ENCODE assay signal across 22 mouse cellular contexts in genomic region chr2:143332071-143332470, GRCm38 (mm10).
A peak's percentile ranks its signal among the peaks of the same experiment; 100 is the strongest.
DNase-seq lines count a peak whose midpoint lies in the region; ATAC-seq and TF ChIP-seq lines count a peak whose summit lies in the region.
"Had no signal": no experiment of that assay in that cellular context is flagged by ENCODE, and none has a peak within 500 bp of the region (broad histone marks: within the 10 kb centered on the region; RNA-seq: fewer than 3 reads in every experiment).

No protein-coding gene starts in this region.

- no peak overlapping the region for H3K4me3 ChIP-seq in forebrain, embryonic 14.5 days (ENCODE audit: low read depth, low read length)
- no peak overlapping the region for H3K4me3 ChIP-seq in forebrain, embryonic 11.5 days (ENCODE audit: low read depth, low read length)
- no peak overlapping the region for H3K4me3 ChIP-seq in layer of hippocampus, adult 2 months
- no peak overlapping the region for H3K4me3 ChIP-seq in forebrain, postnatal 0 days (ENCODE audit: low read depth, low read length)
- H3K4me3 ChIP-seq: gastrocnemius, adult 2 months; hindbrain, embryonic 12.5 days; hindbrain, embryonic 15.5 days had no signal

- no peak for TF ChIP-seq CTCF in layer of hippocampus, adult 2 months (conservative IDR thresholded peaks at IDR 0.05)
- TF ChIP-seq CTCF in forebrain, postnatal 0 days (IDR thresholded peaks at IDR 0.05; ENCODE audit: low read depth) = no peak

- peak; percentile 19 for DNase-seq in forebrain, embryonic 14.5 days (ENCODE audit: low spot score)
- no peak for DNase-seq in forebrain, embryonic 11.5 days (ENCODE audit: low spot score)
- DNase-seq in layer of hippocampus, adult 2 months (ENCODE audit: low spot score in 2 of 2) = no peak
- no peak for DNase-seq in layer of hippocampus, postnatal 14 days (ENCODE audit: low spot score in 2 of 2)
- peak; percentile 10 for DNase-seq in forebrain, postnatal 0 days
- DNase-seq in neural tube, embryonic 10.5 days (ENCODE audit: extremely low spot score, low spot score) = no peak
- DNase-seq: adrenal gland, postnatal 10 days; adrenal gland, postnatal 36 days; B cell, adult 2 months; cerebellum, adult 11-12 months; cerebellum, adult 8-10 months; cerebellum, postnatal 36 days; gastrocnemius, adult 2 months; gastrocnemius, postnatal 14 days; heart, adult 11 months; kidney, adult 2 months had no signal

- no peak overlapping the region for H3K9ac ChIP-seq in forebrain, embryonic 14.5 days (ENCODE audit: low read length)
- no peak overlapping the region for H3K9ac ChIP-seq in forebrain, embryonic 11.5 days (ENCODE audit: low read length)
- H3K9ac ChIP-seq in forebrain, postnatal 0 days = no peak overlapping the region
- H3K9ac ChIP-seq: hindbrain, embryonic 12.5 days; hindbrain, embryonic 15.5 days had no signal

- no peak for ATAC-seq in forebrain, embryonic 14.5 days
- no peak for ATAC-seq in forebrain, embryonic 11.5 days (replicated peaks; ENCODE audit: low FRiP score)
- peak; percentile 47; the same call in 1 of the 2 replicates for ATAC-seq in forebrain, postnatal 0 days
- ATAC-seq: intestine, postnatal 0 days; Patski had no signal

- H3K9me3 ChIP-seq in forebrain, embryonic 14.5 days (replicated peaks; ENCODE audit: control insufficient read depth, low read length) = no peaks in the 10 kb centered on the region
- no peaks in the 10 kb centered on the region for H3K9me3 ChIP-seq in forebrain, embryonic 11.5 days (ENCODE audit: control insufficient read depth, low read length)
- H3K9me3 ChIP-seq in forebrain, postnatal 0 days (ENCODE audit: low read length) = no peaks in the 10 kb centered on the region
- H3K9me3 ChIP-seq: hindbrain, embryonic 12.5 days; hindbrain, embryonic 15.5 days had no signal

- no peaks in the 10 kb centered on the region for H3K27me3 ChIP-seq in forebrain, embryonic 14.5 days (replicated peaks; ENCODE audit: control insufficient read depth, insufficient read depth, low read length)
- H3K27me3 ChIP-seq in forebrain, embryonic 11.5 days (ENCODE audit: control insufficient read depth, insufficient read depth, low read length) = no peaks in the 10 kb centered on the region
- no peaks in the 10 kb centered on the region for H3K27me3 ChIP-seq in forebrain, postnatal 0 days (ENCODE audit: insufficient read depth, low read length)
- H3K27me3 ChIP-seq: hindbrain, embryonic 12.5 days; hindbrain, embryonic 15.5 days; Patski had no signal

- H3K27ac ChIP-seq in forebrain, embryonic 14.5 days (ENCODE audit: low read depth, low read length) = no peak overlapping the region
- H3K27ac ChIP-seq in forebrain, embryonic 11.5 days (ENCODE audit: low read depth, low read length) = no peak overlapping the region
- peak overlapping the region; percentile 43; the same call in 1 of the 2 replicates for H3K27ac ChIP-seq in layer of hippocampus, adult 2 months
- H3K27ac ChIP-seq in forebrain, postnatal 0 days (ENCODE audit: low read depth, low read length) = no peak overlapping the region
- H3K27ac ChIP-seq: gastrocnemius, adult 2 months; hindbrain, embryonic 12.5 days; hindbrain, embryonic 15.5 days had no signal

- no peaks in the 10 kb centered on the region for H3K4me1 ChIP-seq in forebrain, embryonic 14.5 days (ENCODE audit: control insufficient read depth, insufficient read depth, low read length)
- no peaks in the 10 kb centered on the region for H3K4me1 ChIP-seq in forebrain, embryonic 11.5 days (replicated peaks; ENCODE audit: control insufficient read depth, insufficient read depth, low read length)
- no peaks in the 10 kb centered on the region for H3K4me1 ChIP-seq in forebrain, postnatal 0 days (ENCODE audit: insufficient read depth)
- H3K4me1 ChIP-seq: hindbrain, embryonic 12.5 days; hindbrain, embryonic 15.5 days had no signal

- no peak overlapping the region for H3K4me2 ChIP-seq in forebrain, embryonic 14.5 days (ENCODE audit: low read length)
- H3K4me2 ChIP-seq in forebrain, embryonic 11.5 days (ENCODE audit: low read depth, low read length, severe bottlenecking) = no peak overlapping the region
- H3K4me2 ChIP-seq in forebrain, postnatal 0 days (ENCODE audit: low read depth) = no peak overlapping the region
- H3K4me2 ChIP-seq: heart, embryonic 11.5 days; hindbrain, embryonic 12.5 days; hindbrain, embryonic 15.5 days had no signal

- no peaks in the 10 kb centered on the region for H3K36me3 ChIP-seq in forebrain, embryonic 14.5 days (ENCODE audit: control insufficient read depth, insufficient read depth, low read length)
- no peaks in the 10 kb centered on the region for H3K36me3 ChIP-seq in forebrain, embryonic 11.5 days (ENCODE audit: control insufficient read depth, insufficient read depth, low read length)
- H3K36me3 ChIP-seq in forebrain, postnatal 0 days (ENCODE audit: insufficient read depth) = no peaks in the 10 kb centered on the region
- H3K36me3 ChIP-seq: G1E; hindbrain, embryonic 12.5 days; hindbrain, embryonic 15.5 days had no signal

Comparison
In these comparisons a context has a peak if more than half of its experiments do, and no peak if none do; other contexts are left out.
1. DNase-seq: peak in forebrain, embryonic 14.5 days (single experiment) and forebrain, postnatal 0 days (single experiment); none in forebrain, embryonic 11.5 days (single experiment), layer of hippocampus, adult 2 months (0 of 2), layer of hippocampus, postnatal 14 days (0 of 2) and neural tube, embryonic 10.5 days (single experiment).